Mouse (Mus musculus) layer of hippocampus, adult 11-12 months (tissue): Measurements from ENCODE around the gene Rhbdl3.

Experiments used
- DNase-seq: peaks from one replicate; pipeline ENCODE4 v3.0.0; 2022; ENCODE audit warnings: low spot score

Gene Rhbdl3

GRCm38 (mm10) chr11:80300551-80301315 is at the start of gene Rhbdl3:
Gene Rhbdl3, plus strand, starts transcription at chr11:80300912.
- DNase-seq, result peak; percentile 58

GRCm38 (mm10) chr11:80264137-80264536 is 36.6 kb upstream of the Rhbdl3 start:
- no peak for DNase-seq

GRCm38 (mm10) chr11:80271096-80271495 is 29.6 kb upstream of the Rhbdl3 start:
- DNase-seq, result no peak

GRCm38 (mm10) chr11:80275011-80275410 is 25.7 kb upstream of the Rhbdl3 start:
- DNase-seq, result no peak

GRCm38 (mm10) chr11:80278054-80278453 is 22.7 kb upstream of the Rhbdl3 start:
- DNase-seq, result no peak

GRCm38 (mm10) chr11:80283786-80284185 is 16.9 kb upstream of the Rhbdl3 start:
- DNase-seq, result no peak

- no peak for DNase-seq
These were observed 16.1 kb upstream of the Rhbdl3 start for GRCm38 (mm10) chr11:80284641-80285040.

GRCm38 (mm10) chr11:80287150-80287549 is 13.6 kb upstream of the Rhbdl3 start:
- peak; percentile 77 for DNase-seq

GRCm38 (mm10) chr11:80289701-80290445 is 10.8 kb upstream of the Rhbdl3 start:
- DNase-seq, result peak; percentile 48

- no peak for DNase-seq
These were observed 9.7 kb upstream of the Rhbdl3 start for GRCm38 (mm10) chr11:80291004-80291403.

- DNase-seq, result no peak
These were observed 8.2 kb upstream of the Rhbdl3 start for GRCm38 (mm10) chr11:80292463-80292862.

GRCm38 (mm10) chr11:80295066-80295465 is 5.6 kb upstream of the Rhbdl3 start:
- DNase-seq, result no peak

- DNase-seq, result no peak
These were observed 4.9 kb upstream of the Rhbdl3 start for GRCm38 (mm10) chr11:80295785-80296184.

- no peak for DNase-seq
These were observed 1.0 kb upstream of the Rhbdl3 start for GRCm38 (mm10) chr11:80299513-80300235.

- peak; percentile 43 for DNase-seq
These were observed 769 bp downstream of the Rhbdl3 start for GRCm38 (mm10) chr11:80301316-80302045.

GRCm38 (mm10) chr11:80302046-80302390 is 1.3 kb downstream of the Rhbdl3 start:
- no peak for DNase-seq

GRCm38 (mm10) chr11:80302536-80302935 is 1.8 kb downstream of the Rhbdl3 start:
- peak; percentile 83 for DNase-seq

- DNase-seq, result no peak
These were observed 3.0 kb downstream of the Rhbdl3 start for GRCm38 (mm10) chr11:80303746-80304145.

GRCm38 (mm10) chr11:80304846-80305245 is 4.1 kb downstream of the Rhbdl3 start:
- DNase-seq, result peak; percentile 74

- DNase-seq, result no peak
These were observed 7.8 kb downstream of the Rhbdl3 start for GRCm38 (mm10) chr11:80308537-80308936.

- DNase-seq, result no peak
These were observed 10.6 kb downstream of the Rhbdl3 start for GRCm38 (mm10) chr11:80311271-80311670.

- DNase-seq, result no peak
These were observed 11.3 kb downstream of the Rhbdl3 start for GRCm38 (mm10) chr11:80312049-80312448.
